Mouse (Mus musculus) heart, embryonic 11.5 days (tissue): ENCODE results near the gene Cnga4. TPM values are rescaled to one million over a fixed set of nuclear protein-coding genes. Genes with fewer than 3 reads are reported as not detected.
A peak's percentile ranks its signal among the peaks of the same experiment; 100 is the strongest.

Experiments
- ATAC-seq: fragments of 200-750 bp; cut with Nextera tagmentation; replicated peaks from 2 replicates; pipeline ENCODE4 v1.8.0; 2017; ENCODE audit warnings: moderate library complexity; ENCODE audit not compliant: insufficient number of reproducible peaks, low FRiP score, low TSS enrichment
- H3K27ac ChIP-seq: fragments of 300-500 bp; sonication (generic); 2 replicates; pipeline ENCODE4 v1.5.1; 2014; ENCODE audit warnings: mild to moderate bottlenecking, low read depth, low read length
- H3K27me3 ChIP-seq: fragments of 300-500 bp; sonication (generic); 2 replicates; pipeline ENCODE4 v1.6.1; 2014; ENCODE audit warnings: mild to moderate bottlenecking, low read length, mixed read lengths; ENCODE audit not compliant: control insufficient read depth, insufficient read depth
- H3K36me3 ChIP-seq: fragments of 300-500 bp; sonication (generic); 2 replicates; pipeline ENCODE4 v1.6.1; 2014; ENCODE audit warnings: mild to moderate bottlenecking, low read length, moderate library complexity, mixed read lengths; ENCODE audit not compliant: control insufficient read depth, insufficient read depth
- H3K4me1 ChIP-seq: fragments of 300-500 bp; sonication (generic); 2 replicates; pipeline ENCODE4 v1.6.1; 2014; ENCODE audit warnings: low read length; ENCODE audit not compliant: control insufficient read depth, insufficient read depth
- H3K4me2 ChIP-seq: fragments of 300-500 bp; sonication (generic); 2 replicates; pipeline ENCODE4 v1.6.1; 2014; ENCODE audit warnings: mild to moderate bottlenecking, moderate library complexity
- H3K4me3 ChIP-seq: fragments of 300-500 bp; sonication (generic); 2 replicates; pipeline ENCODE4 v1.5.1; 2014; ENCODE audit warnings: low read depth, low read length
- H3K9ac ChIP-seq: fragments of 300-500 bp; sonication (generic); 2 replicates; pipeline ENCODE4 v1.6.1; 2014; ENCODE audit warnings: mild to moderate bottlenecking, low read depth, low read length, moderate library complexity
- H3K9me3 ChIP-seq: fragments of 300-500 bp; sonication (generic); replicated peaks from 2 replicates; pipeline ENCODE4 v1.6.1; 2016; ENCODE audit warnings: low read length; ENCODE audit not compliant: control insufficient read depth
- WGBS: fragments of 180-500 bp; shearing (Covaris S2); extraction: QIAGEN DNeasy Blood & Tissue Kit; methylation state at CpG from one replicate; pipeline ENCODE4 v1.1.7; 2014; ENCODE audit not compliant: insufficient replicate concordance; 5-methylcytosine and 5-hydroxymethylcytosine counted together
- polyA plus RNA-seq: library from polyadenylated mRNA; unstranded; fragments of >200 nt; fragmentation: Nextera tagmentation; extraction: Ambion mirVana; gene quantifications from 2 replicates; pipeline ENCODE4 v1.2.1, GENCODE M21; 2014

Gene Cnga4
- polyA plus RNA-seq, 1 experiment from 2014 or later: not detected

DNA sequence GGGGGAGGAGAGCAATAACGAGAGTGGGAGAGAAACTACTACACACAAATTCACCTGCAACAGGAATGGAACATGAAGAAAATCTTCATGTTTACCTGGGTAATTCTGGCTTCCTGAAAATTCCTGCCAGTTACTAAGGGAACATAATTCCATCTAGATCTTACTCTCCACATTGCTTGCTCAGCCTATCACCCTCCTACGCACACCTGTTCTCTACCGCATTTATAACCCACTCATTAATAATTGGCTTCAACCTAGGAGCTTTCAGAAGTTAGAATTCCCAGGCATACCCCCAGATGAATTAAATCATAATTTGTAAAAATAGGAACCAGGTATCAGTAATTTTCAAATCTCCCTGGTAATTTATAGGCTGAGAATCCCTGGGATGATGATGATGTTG is 30.4 kb upstream of the Cnga4 start:
- Histone ChIP-seq H3K9ac (no peak overlapping the region), H3K27me3 (no peaks in the 10 kb centered on the region), H3K4me2 (no peak overlapping the region), H3K27ac (peak overlapping the region; percentile 62; the same call in 1 of the 2 replicates), H3K9me3 (no peaks in the 10 kb centered on the region), H3K4me3 (no peak overlapping the region), H3K4me1 (peaks cover 3% of the 10 kb centered on the region; the same call in 1 of the 2 replicates), H3K36me3 (peaks cover 8% of the 10 kb centered on the region; the same call in 1 of the 2 replicates)
- ATAC-seq: no peak
- WGBS: 90% methylated on average over 3 of the region's 3 CpGs

- no peak within 1 kb of the TSS for H3K4me3 ChIP-seq
- no peak within 1 kb of the TSS for H3K27ac ChIP-seq
- peaks cover 3% of the 10 kb centered on the region; the same call in 1 of the 2 replicates for H3K4me1 ChIP-seq
- no peaks in the 10 kb centered on the region for H3K9me3 ChIP-seq
- peaks cover 12% of the 10 kb centered on the region; the same call in 1 of the 2 replicates for H3K36me3 ChIP-seq
- no peaks in the 10 kb centered on the region for H3K27me3 ChIP-seq
- WGBS: 81% methylated on average over 1 of the region's 1 CpGs
- no peak for ATAC-seq
- H3K4me2 ChIP-seq: no peak within 1 kb of the TSS
- H3K9ac ChIP-seq: no peak within 1 kb of the TSS
These were observed 29.5 kb upstream of the Cnga4 start, which contains the start of gene Gm5901 for GRCm38 (mm10) chr7:105374866-105375265. Gene Gm5901 (plus strand): TSS chr7:105375038.

- Histone ChIP-seq H3K4me2 (no peak overlapping the region), H3K27me3 (no peaks in the 10 kb centered on the region), H3K4me3 (no peak overlapping the region), H3K4me1 (no peaks in the 10 kb centered on the region), H3K36me3 (peaks cover 29% of the 10 kb centered on the region), H3K9ac (no peak overlapping the region), H3K27ac (no peak overlapping the region), H3K9me3 (no peaks in the 10 kb centered on the region)
- no peak for ATAC-seq
- WGBS: 91% methylated on average over 3 of the region's 3 CpGs
These were observed 24.0 kb upstream of the Cnga4 start for GRCm38 (mm10) chr7:105380329-105380728.

DNA sequence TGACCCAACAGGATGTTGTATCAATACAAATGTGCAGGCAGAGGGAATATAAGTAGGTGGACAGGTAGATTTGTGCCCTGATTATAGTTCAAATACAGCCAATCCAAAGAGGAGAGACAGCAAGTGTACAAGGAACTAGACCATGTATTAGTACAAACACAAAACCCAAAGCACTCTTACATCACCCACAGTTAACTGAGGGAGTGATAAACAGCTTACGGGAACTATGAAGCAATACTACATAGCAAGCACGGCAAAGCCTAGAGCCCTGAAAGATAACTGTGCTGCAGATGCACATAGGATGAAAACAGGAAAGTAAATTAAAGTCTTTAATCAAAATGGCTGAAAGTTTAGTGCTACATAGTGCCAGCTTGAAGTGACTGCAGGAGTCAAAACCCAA is 16.7 kb upstream of the Cnga4 start:
- Histone ChIP-seq H3K4me1 (no peaks in the 10 kb centered on the region), H3K9me3 (no peaks in the 10 kb centered on the region), H3K9ac (no peak overlapping the region), H3K4me3 (no peak overlapping the region), H3K36me3 (peaks cover 42% of the 10 kb centered on the region), H3K27me3 (no peaks in the 10 kb centered on the region), H3K4me2 (no peak overlapping the region), H3K27ac (no peak overlapping the region)
- no peak for ATAC-seq
- 89% methylated on average over 2 of the region's 2 CpGs for WGBS

GRCm38 (mm10) chr7:105390236-105390635 is 14.1 kb upstream of the Cnga4 start:
- ATAC-seq: no peak
- Histone ChIP-seq H3K27ac (no peak overlapping the region), H3K9me3 (no peaks in the 10 kb centered on the region), H3K4me3 (no peak overlapping the region), H3K4me2 (no peak overlapping the region), H3K9ac (no peak overlapping the region), H3K27me3 (no peaks in the 10 kb centered on the region), H3K36me3 (peaks cover 28% of the 10 kb centered on the region), H3K4me1 (no peaks in the 10 kb centered on the region)
- WGBS: 91% methylated on average over 2 of the region's 2 CpGs

DNA sequence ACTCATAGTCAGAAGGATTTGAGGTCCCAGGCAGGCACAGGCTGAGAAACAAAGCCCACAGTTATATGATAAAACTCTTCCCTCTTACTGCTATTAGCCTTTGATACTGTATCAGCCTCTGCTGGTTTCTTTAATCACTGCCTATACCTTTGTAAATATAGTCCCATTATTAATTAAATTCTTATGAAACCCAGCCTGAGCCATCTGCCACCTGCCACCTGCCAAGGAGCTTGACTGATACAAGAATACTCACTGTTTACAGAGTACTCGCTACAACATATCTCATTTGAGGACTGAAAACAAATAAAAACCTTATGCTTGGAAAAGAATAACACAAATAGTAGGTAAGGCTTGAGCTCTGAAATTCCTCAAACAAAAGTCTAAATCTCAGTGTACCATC is 9.8 kb upstream of the Cnga4 start:
- WGBS: 76% methylated on average over 1 of the region's 1 CpGs

GRCm38 (mm10) chr7:105395131-105395820 is 9.1 kb upstream of the Cnga4 start:
- H3K9ac ChIP-seq: no peak overlapping the region
- H3K4me2 ChIP-seq: no peak overlapping the region
- no peaks in the 10 kb centered on the region for H3K27me3 ChIP-seq
- no peaks in the 10 kb centered on the region for H3K9me3 ChIP-seq
- ATAC-seq: no peak
- H3K4me1 ChIP-seq: peaks cover 6% of the 10 kb centered on the region; the same call in 1 of the 2 replicates
- H3K27ac ChIP-seq: no peak overlapping the region
- H3K4me3 ChIP-seq: no peak overlapping the region
- H3K36me3 ChIP-seq: no peaks in the 10 kb centered on the region

More for the DNA sequence above, 9.8 kb upstream of the Cnga4 start:
- no peak overlapping the region for H3K4me2 ChIP-seq
- no peak overlapping the region for H3K27ac ChIP-seq
- peaks cover 4% of the 10 kb centered on the region for H3K36me3 ChIP-seq
- H3K9me3 ChIP-seq: no peaks in the 10 kb centered on the region
- ATAC-seq: no peak
- no peak overlapping the region for H3K9ac ChIP-seq
- H3K4me3 ChIP-seq: no peak overlapping the region
- H3K27me3 ChIP-seq: no peaks in the 10 kb centered on the region
- peaks cover 6% of the 10 kb centered on the region; the same call in 1 of the 2 replicates for H3K4me1 ChIP-seq

DNA sequence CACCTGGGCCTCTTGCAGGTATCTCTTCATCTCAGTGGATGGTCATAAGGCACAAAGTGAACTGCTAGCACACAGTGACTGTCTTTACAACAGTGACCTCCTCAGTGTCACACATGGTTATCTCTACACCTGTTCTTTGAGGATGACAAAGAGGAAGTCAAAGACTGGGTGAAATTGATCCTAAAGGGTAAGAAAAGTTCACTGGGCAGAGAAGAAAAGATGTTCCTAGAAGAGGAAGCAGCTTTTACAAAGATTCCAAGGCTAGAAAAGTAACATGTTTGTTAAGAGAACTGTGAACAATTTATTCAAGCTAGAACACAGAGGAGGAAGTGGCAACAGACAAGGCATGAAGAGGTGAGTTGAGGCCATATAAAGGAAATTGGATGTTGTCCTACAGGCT is 8.2 kb upstream of the Cnga4 start:
- Histone ChIP-seq H3K4me3 (no peak overlapping the region), H3K27me3 (no peaks in the 10 kb centered on the region), H3K4me2 (no peak overlapping the region), H3K36me3 (no peaks in the 10 kb centered on the region), H3K4me1 (peaks cover 6% of the 10 kb centered on the region; the same call in 1 of the 2 replicates), H3K9me3 (no peaks in the 10 kb centered on the region), H3K9ac (no peak overlapping the region), H3K27ac (no peak overlapping the region)
- ATAC-seq: no peak
